Mouse (Mus musculus): Measurements from ENCODE around the gene Dcaf10. TPM values are rescaled to one million over a fixed set of nuclear protein-coding genes. Genes with fewer than 3 reads are reported as not detected.
"Not testable (repeated sequence)": the region's sequence is repeated elsewhere in the genome, so short reads cannot be mapped to it uniquely, and the experiment has no call there.

The Dcaf10 gene
- polyA plus RNA-seq, 1 experiment from 2014 or later = 8.0 TPM

DNA sequence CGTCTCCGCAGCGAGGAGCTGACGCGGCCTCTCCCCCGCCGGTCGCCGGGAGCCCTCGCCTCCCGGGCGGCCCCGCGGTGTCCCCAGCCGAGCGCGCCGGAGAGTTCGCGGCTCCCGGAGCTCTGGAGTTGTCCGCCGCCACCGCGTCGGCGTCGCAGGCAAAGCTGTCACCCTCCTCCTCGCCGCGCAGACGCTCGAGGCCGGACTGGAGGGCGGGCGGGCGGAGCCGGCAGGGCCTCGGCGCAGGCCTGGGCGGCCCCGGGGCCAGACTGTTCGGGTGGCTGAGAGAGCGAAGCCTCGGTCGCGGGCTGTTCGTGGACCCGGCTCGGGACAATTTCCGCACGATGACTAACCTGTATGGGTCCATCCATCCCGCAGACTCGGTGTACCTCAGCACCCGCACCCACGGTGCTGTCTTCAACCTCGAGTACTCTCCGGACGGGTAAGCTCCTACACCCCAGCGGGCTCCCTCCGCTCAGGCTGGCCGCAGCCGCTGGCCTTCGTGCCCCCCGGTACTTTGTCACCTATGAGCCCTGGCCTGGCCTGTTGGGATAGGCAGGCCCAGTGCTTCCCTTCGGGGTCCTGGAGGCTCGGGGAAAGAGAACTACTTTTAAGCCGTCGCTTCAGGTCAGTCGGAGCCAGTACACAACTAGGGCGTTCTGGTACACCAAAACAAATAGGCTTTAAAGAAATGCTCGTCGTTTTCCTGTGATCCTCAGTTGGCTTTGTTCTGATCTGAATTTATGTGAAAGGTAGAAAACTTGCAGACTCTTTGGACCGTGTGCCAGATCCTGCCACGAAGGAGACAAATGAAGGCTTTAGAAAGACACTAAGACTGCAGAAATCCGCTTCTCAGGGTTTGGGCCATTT, 620 bp downstream of the Dcaf10 start, which contains the start of gene Exosc3:
Exosc3 (minus strand) TSS at position 447 of the 870 bp plus-strand sequence.
- H3K4me1 ChIP-seq = peaks cover 34% of the 10 kb centered on the region
- peak within 1 kb of the TSS; percentile 92 for H3K9ac ChIP-seq (replicated peaks)
- peak within 1 kb of the TSS; percentile 68 for H3K4me3 ChIP-seq (replicated peaks)
- no peaks in the 10 kb centered on the region; the same call in 1 of the 2 replicates for H3K36me3 ChIP-seq
- under 1% methylated on average over 69 of the region's 76 CpGs for WGBS
- peak within 1 kb of the TSS; percentile 95 for H3K4me2 ChIP-seq
- no peaks in the 10 kb centered on the region for H3K9me3 ChIP-seq (replicated peaks)
- H3K27me3 ChIP-seq (replicated peaks) = no peaks in the 10 kb centered on the region
- peak; percentile 80 for ATAC-seq (ENCODE audit: low FRiP score)
- peak within 1 kb of the TSS; percentile 95 for H3K27ac ChIP-seq (replicated peaks)

- Histone ChIP-seq H3K36me3 (peaks cover 18% of the 10 kb centered on the region), H3K27ac (replicated peaks) (no peak overlapping the region), H3K4me2 (no peak overlapping the region), H3K4me3 (replicated peaks) (no peak overlapping the region), H3K27me3 (replicated peaks) (no peaks in the 10 kb centered on the region), H3K9ac (replicated peaks) (no peak overlapping the region), H3K9me3 (replicated peaks) (no peaks in the 10 kb centered on the region), H3K4me1 (no peaks in the 10 kb centered on the region)
- WGBS = 96% methylated on average over 3 of the region's 3 CpGs
- ATAC-seq (ENCODE audit: low FRiP score) = no peak
These were observed 14.8 kb downstream of the Dcaf10 start for GRCm38 (mm10) chr4:45356653-45357052.

GRCm38 (mm10) chr4:45371261-45371660, 29.4 kb downstream of the Dcaf10 start:
- ATAC-seq (ENCODE audit: low FRiP score) = no peak
- no peaks in the 10 kb centered on the region for H3K27me3 ChIP-seq (replicated peaks)
- H3K36me3 ChIP-seq = peaks cover 53% of the 10 kb centered on the region
- H3K4me2 ChIP-seq = no peak overlapping the region
- H3K9me3 ChIP-seq (replicated peaks) = no peaks in the 10 kb centered on the region
- no peak overlapping the region for H3K27ac ChIP-seq (replicated peaks)
- no peak overlapping the region for H3K9ac ChIP-seq (replicated peaks)
- no peaks in the 10 kb centered on the region for H3K4me1 ChIP-seq
- no peak overlapping the region for H3K4me3 ChIP-seq (replicated peaks)
- WGBS = 93% methylated on average over 3 of the region's 3 CpGs

DNA sequence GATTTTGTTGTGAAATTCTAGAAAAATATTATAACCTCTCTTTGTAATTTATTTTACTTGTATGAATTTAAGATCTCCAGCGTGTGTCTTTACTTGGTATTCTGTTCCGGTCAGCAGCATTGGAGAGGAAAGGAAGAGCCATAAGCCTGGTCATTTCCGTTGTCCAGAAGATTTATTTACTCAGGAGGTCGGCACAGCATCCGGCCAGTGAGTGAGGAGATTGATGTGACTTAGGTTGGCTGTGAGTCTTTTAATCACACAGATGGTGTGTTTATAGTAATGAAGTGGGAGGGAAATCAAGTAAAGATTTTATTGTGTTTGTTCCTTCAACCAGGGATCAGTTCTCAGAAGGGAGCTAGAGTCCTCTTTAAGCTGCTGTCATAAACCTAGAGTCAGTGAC, 33.0 kb downstream of the Dcaf10 start:
- H3K4me2 ChIP-seq = no peak overlapping the region
- H3K27me3 ChIP-seq (replicated peaks) = no peaks in the 10 kb centered on the region
- H3K4me3 ChIP-seq (replicated peaks) = no peak overlapping the region
- no peaks in the 10 kb centered on the region for H3K4me1 ChIP-seq
- H3K36me3 ChIP-seq = peaks cover 61% of the 10 kb centered on the region
- H3K9ac ChIP-seq (replicated peaks) = no peak overlapping the region
- H3K9me3 ChIP-seq (replicated peaks) = no peaks in the 10 kb centered on the region
- H3K27ac ChIP-seq (replicated peaks) = no peak overlapping the region
- 69% methylated on average over 5 of the region's 5 CpGs for whole genome bisulfite sequencing
- ATAC-seq (ENCODE audit: low FRiP score) = no peak

DNA sequence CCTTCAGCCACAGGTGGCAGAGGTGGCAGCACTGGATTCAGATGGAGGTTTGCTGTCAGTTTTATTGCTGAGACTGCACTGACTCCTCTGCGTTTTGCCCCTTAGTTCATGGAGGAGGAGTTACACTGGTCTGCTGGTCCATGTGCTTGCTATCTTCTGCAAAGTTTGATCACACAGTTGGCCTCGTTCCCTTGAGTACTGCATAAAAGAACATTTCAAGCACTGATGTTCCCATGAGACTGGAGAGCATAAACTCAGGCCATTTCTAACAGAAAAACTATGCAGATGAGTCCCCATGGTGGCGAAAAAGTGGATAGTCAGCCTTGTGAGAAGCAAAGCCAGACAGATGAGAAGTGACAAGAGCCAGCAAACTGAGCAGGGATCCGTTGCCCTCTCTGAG, 34.7 kb downstream of the Dcaf10 start:
- Histone ChIP-seq H3K9me3 (replicated peaks) (no peaks in the 10 kb centered on the region), H3K27me3 (replicated peaks) (no peaks in the 10 kb centered on the region), H3K9ac (replicated peaks) (no peak overlapping the region), H3K4me1 (no peaks in the 10 kb centered on the region), H3K4me3 (replicated peaks) (no peak overlapping the region), H3K4me2 (no peak overlapping the region), H3K27ac (replicated peaks) (no peak overlapping the region), H3K36me3 (peaks cover 49% of the 10 kb centered on the region)
- no peak for ATAC-seq (ENCODE audit: low FRiP score)
- 87% methylated on average over 4 of the region's 4 CpGs for WGBS

GRCm38 (mm10) chr4:45380903-45381580, 39.1 kb downstream of the Dcaf10 start:
- H3K4me1 ChIP-seq; ATAC-seq (ENCODE audit: low FRiP score); H3K4me2 ChIP-seq; H3K27me3 ChIP-seq (replicated peaks); H3K4me3 ChIP-seq (replicated peaks); H3K9ac ChIP-seq (replicated peaks); H3K27ac ChIP-seq (replicated peaks); H3K9me3 ChIP-seq (replicated peaks): not testable (repeated sequence)
- peaks cover 11% of the 10 kb centered on the region for H3K36me3 ChIP-seq
- 88% methylated on average over 10 of the region's 10 CpGs for WGBS

DNA sequence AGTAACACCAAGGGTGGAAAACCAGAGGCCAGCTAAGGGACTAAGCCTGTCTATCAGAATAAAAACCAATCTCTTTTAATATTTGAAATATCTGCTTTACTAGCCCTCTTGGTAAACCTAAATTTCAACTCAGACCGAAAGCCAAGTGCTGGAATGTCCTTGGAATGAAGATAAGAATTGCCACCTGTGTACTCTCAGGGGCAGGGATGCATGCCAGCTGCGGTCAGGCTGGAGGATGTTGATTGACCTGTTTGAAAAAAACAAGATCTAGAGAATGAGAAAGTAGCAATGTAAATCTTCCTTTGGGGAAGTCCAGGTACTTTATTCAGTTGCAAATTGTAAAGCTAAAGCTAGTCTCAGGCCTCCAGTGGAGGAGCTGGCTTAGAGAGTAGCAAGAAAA, 40.2 kb downstream of the Dcaf10 start:
- H3K9ac ChIP-seq (replicated peaks); H3K9me3 ChIP-seq (replicated peaks); ATAC-seq (ENCODE audit: low FRiP score); H3K4me1 ChIP-seq; H3K27me3 ChIP-seq (replicated peaks); H3K36me3 ChIP-seq; H3K4me2 ChIP-seq; H3K27ac ChIP-seq (replicated peaks); H3K4me3 ChIP-seq (replicated peaks): not testable (repeated sequence)
- 79% methylated on average over 2 of the region's 2 CpGs for WGBS

- H3K36me3 ChIP-seq; H3K27me3 ChIP-seq (replicated peaks); H3K4me3 ChIP-seq (replicated peaks); H3K27ac ChIP-seq (replicated peaks); ATAC-seq (ENCODE audit: low FRiP score); H3K4me2 ChIP-seq; H3K9ac ChIP-seq (replicated peaks); H3K4me1 ChIP-seq; H3K9me3 ChIP-seq (replicated peaks): not testable (repeated sequence)
- over 99% methylated on average over 5 of the region's 5 CpGs for WGBS
These were observed 45.4 kb downstream of the Dcaf10 start for GRCm38 (mm10) chr4:45387296-45387695.

DNA sequence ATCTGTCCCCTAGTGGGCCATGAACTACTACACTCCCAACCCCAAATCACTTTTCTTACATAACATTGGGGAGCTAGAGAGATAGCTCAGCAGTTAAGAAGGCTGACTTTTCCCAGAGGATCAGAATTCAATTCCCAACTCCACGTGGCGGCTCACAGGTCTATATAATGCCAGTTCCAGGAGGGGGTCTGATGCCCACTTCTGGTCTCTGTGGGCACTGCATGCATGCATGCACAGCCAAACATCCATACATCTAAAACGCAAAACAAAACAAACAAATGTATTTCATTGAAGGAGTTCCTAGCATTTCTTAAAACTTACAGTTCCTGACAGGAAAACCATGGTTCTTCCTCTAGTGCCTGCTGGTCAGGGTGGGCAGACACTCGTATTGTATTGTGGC, 50.2 kb downstream of the Dcaf10 start:
- no peak overlapping the region for H3K4me2 ChIP-seq
- H3K36me3 ChIP-seq = peaks cover 5% of the 10 kb centered on the region; the same call in 1 of the 2 replicates
- H3K4me1 ChIP-seq = no peaks in the 10 kb centered on the region
- no peaks in the 10 kb centered on the region for H3K9me3 ChIP-seq (replicated peaks)
- no peak for ATAC-seq (ENCODE audit: low FRiP score)
- no peak overlapping the region for H3K9ac ChIP-seq (replicated peaks)
- H3K4me3 ChIP-seq (replicated peaks) = no peak overlapping the region
- H3K27me3 ChIP-seq (replicated peaks) = no peaks in the 10 kb centered on the region
- H3K27ac ChIP-seq (replicated peaks) = no peak overlapping the region
- WGBS = 73% methylated on average over 4 of the region's 4 CpGs

DNA sequence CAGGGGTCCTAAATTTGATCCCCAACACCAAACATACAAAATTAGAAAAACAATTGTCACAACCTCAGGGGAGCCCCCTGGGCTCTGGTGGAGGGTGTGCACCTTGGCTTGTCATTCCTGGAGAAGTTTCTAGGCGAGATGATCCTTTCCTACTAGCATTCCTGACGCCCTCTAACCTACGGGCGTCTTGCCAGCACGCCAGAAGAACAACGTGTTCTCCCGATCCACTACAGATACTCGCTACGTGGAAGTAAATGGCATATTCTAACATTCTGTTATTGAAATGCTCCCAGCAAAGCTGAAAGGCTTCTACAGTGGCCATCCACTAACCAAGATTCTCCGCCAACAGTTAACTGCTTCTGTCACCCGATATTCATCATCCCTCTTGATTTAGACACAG, 50.7 kb downstream of the Dcaf10 start:
- ATAC-seq (ENCODE audit: low FRiP score) = no peak
- H3K36me3 ChIP-seq = peaks cover 7% of the 10 kb centered on the region; the same call in 1 of the 2 replicates
- no peaks in the 10 kb centered on the region for H3K27me3 ChIP-seq (replicated peaks)
- no peaks in the 10 kb centered on the region for H3K9me3 ChIP-seq (replicated peaks)
- 80% methylated on average over 11 of the region's 11 CpGs for WGBS
- no peak overlapping the region for H3K9ac ChIP-seq (replicated peaks)
- no peaks in the 10 kb centered on the region for H3K4me1 ChIP-seq
- H3K4me2 ChIP-seq = no peak overlapping the region
- H3K4me3 ChIP-seq (replicated peaks) = no peak overlapping the region
- no peak overlapping the region for H3K27ac ChIP-seq (replicated peaks)

- WGBS = 89% methylated on average over 8 of the region's 8 CpGs
- no peaks in the 10 kb centered on the region for H3K27me3 ChIP-seq (replicated peaks)
- peaks cover 11% of the 10 kb centered on the region for H3K36me3 ChIP-seq
- H3K4me3 ChIP-seq (replicated peaks) = no peak overlapping the region
- ATAC-seq (ENCODE audit: low FRiP score) = no peak
- H3K4me1 ChIP-seq = no peaks in the 10 kb centered on the region
- H3K4me2 ChIP-seq = no peak overlapping the region
- H3K9ac ChIP-seq (replicated peaks) = no peak overlapping the region
- H3K9me3 ChIP-seq (replicated peaks) = no peaks in the 10 kb centered on the region
- no peak overlapping the region for H3K27ac ChIP-seq (replicated peaks)
These were observed 51.1 kb downstream of the Dcaf10 start for GRCm38 (mm10) chr4:45392994-45393393.

DNA sequence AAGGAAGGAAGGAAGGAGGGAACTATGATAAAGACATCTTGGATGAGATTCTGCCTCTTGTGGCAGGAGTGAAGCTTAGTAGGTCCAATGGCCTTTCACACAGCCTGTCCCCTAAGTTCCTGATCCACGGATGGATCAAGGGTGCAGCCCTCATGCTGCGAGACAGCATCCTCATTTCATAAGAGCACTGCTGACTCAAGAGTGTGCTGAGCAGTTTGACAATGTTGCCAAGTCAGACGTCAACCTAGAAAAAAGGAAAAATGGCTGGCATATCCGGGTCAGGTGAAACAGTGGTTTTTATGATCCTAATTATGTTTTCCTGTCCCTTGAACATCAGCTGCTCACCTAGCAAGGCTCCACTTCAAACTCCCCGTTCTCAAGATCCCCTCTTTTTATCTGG, 51.8 kb downstream of the Dcaf10 start:
- WGBS = 83% methylated on average over 5 of the region's 5 CpGs
- Histone ChIP-seq H3K27me3 (replicated peaks) (no peaks in the 10 kb centered on the region), H3K36me3 (peaks cover 17% of the 10 kb centered on the region), H3K9me3 (replicated peaks) (no peaks in the 10 kb centered on the region), H3K4me1 (no peaks in the 10 kb centered on the region), H3K4me3 (replicated peaks) (no peak overlapping the region), H3K4me2 (no peak overlapping the region), H3K27ac (replicated peaks) (no peak overlapping the region), H3K9ac (replicated peaks) (no peak overlapping the region)
- ATAC-seq (ENCODE audit: low FRiP score) = no peak
